25 mouse cellular contexts compared by ENCODE assay signal in the genomic region with DNA sequence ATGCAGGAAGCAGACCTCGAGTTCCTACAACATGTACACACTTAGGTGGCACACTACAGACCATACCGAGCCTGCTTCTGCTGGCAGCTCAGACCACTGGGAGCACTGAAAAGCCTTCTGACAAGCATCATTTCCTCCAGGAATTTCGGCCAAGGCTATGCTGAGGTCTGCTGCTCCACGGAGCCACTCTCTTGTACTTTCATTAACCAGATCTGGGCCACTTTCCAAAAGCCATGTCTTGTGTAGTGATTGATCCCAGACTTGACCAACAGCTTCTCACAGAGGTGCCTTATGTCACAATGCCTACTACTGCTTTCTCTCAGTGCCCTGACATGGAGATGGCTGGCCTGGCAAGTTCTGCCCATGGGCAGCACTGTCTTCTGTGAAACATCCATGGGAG.
A peak's percentile ranks its signal among the peaks of the same experiment; 100 is the strongest.
DNase-seq lines count a peak whose midpoint lies in the region; ATAC-seq and TF ChIP-seq lines count a peak whose summit lies in the region.
"Had no signal": no experiment of that assay in that cellular context is flagged by ENCODE, and none has a peak within 500 bp of the region (broad histone marks: within the 10 kb centered on the region; RNA-seq: fewer than 3 reads in every experiment).

No protein-coding gene starts in this region.

- no peak overlapping the region for H3K4me3 ChIP-seq in kidney, embryonic 14.5 days (ENCODE audit: low read length)
- H3K4me3 ChIP-seq in forebrain, embryonic 10.5 days, result no peak overlapping the region
- H3K4me3 ChIP-seq: embryonic facial prominence, embryonic 12.5 days; forebrain, embryonic 13.5 days; heart, adult 2 months; hindbrain, embryonic 15.5 days; midbrain, embryonic 15.5 days; neural tube, embryonic 12.5 days had no signal

- WGBS in kidney, embryonic 14.5 days, result 66% methylated on average over 4 of the region's 4 CpGs
- 88% methylated on average over 4 of the region's 4 CpGs for WGBS in forebrain, embryonic 10.5 days

- TF ChIP-seq CTCF in Patski (IDR thresholded peaks at IDR 0.05), result no peak

- no peaks in the 10 kb centered on the region for H3K9me3 ChIP-seq in kidney, embryonic 14.5 days (ENCODE audit: control insufficient read depth, low read length)
- no peaks in the 10 kb centered on the region for H3K9me3 ChIP-seq in forebrain, embryonic 10.5 days
- H3K9me3 ChIP-seq: embryonic facial prominence, embryonic 12.5 days; forebrain, embryonic 13.5 days; hindbrain, embryonic 15.5 days; midbrain, embryonic 15.5 days; neural tube, embryonic 12.5 days had no signal

- in situ Hi-C loops in Patski (cut with MboI; ENCODE audit: low pct_unique_long_range_greater_than_20kb), result no loop called here

- POLR2A ChIA-PET in Patski (lab: Charles Lee), result no interaction called here

- DNase-seq in kidney, adult 11 months, result peak; percentile 69
- DNase-seq in Patski (ENCODE audit: low read depth, low spot score), result no peak
- peak; percentile 61 to 78 for DNase-seq in kidney, adult 8-10 months
- DNase-seq in kidney, postnatal 14 days, result peak; percentile 58
- no peak for DNase-seq in forebrain, embryonic 10.5 days (ENCODE audit: extremely low spot score, low spot score)
- DNase-seq: adrenal gland, postnatal 10 days; B cell, adult 2 months; cerebellum, adult 9-10 months; gastrocnemius, postnatal 36 days; heart, adult 2 months; layer of hippocampus, postnatal 36 days; lung, postnatal 14 days; right cerebral cortex, postnatal 4 days; thymus, adult 18-20 months; thymus, postnatal 4 days had no signal

- no peaks in the 10 kb centered on the region for H3K36me3 ChIP-seq in kidney, embryonic 14.5 days (ENCODE audit: control insufficient read depth, insufficient read depth, low read length)
- H3K36me3 ChIP-seq in forebrain, embryonic 10.5 days (replicated peaks), result no peaks in the 10 kb centered on the region
- H3K36me3 ChIP-seq: embryonic facial prominence, embryonic 12.5 days; G1E; hindbrain, embryonic 15.5 days; midbrain, embryonic 15.5 days; neural tube, embryonic 12.5 days had no signal

- H3K4me2 ChIP-seq in kidney, embryonic 14.5 days (replicated peaks; ENCODE audit: low read depth, low read length), result no peak overlapping the region
- H3K4me2 ChIP-seq: embryonic facial prominence, embryonic 12.5 days; forebrain, embryonic 13.5 days; hindbrain, embryonic 15.5 days; midbrain, embryonic 15.5 days; neural tube, embryonic 12.5 days had no signal

- H3K27me3 ChIP-seq in kidney, embryonic 14.5 days (ENCODE audit: control insufficient read depth, insufficient read depth, low read length), result no peaks in the 10 kb centered on the region
- no peaks in the 10 kb centered on the region for H3K27me3 ChIP-seq in Patski
- no peaks in the 10 kb centered on the region for H3K27me3 ChIP-seq in forebrain, embryonic 10.5 days (ENCODE audit: poor library complexity, severe bottlenecking)
- H3K27me3 ChIP-seq: CH12.LX; embryonic facial prominence, embryonic 12.5 days; forebrain, embryonic 13.5 days; hindbrain, embryonic 15.5 days; midbrain, embryonic 15.5 days; neural tube, embryonic 12.5 days had no signal

- no peaks in the 10 kb centered on the region for H3K4me1 ChIP-seq in kidney, embryonic 14.5 days (ENCODE audit: control insufficient read depth, insufficient read depth, low read length)
- no peaks in the 10 kb centered on the region for H3K4me1 ChIP-seq in forebrain, embryonic 10.5 days
- H3K4me1 ChIP-seq: embryonic facial prominence, embryonic 12.5 days; forebrain, embryonic 13.5 days; hindbrain, embryonic 15.5 days; midbrain, embryonic 15.5 days; neural tube, embryonic 12.5 days had no signal

- H3K9ac ChIP-seq in kidney, embryonic 14.5 days (ENCODE audit: low read depth, low read length), result no peak overlapping the region
- H3K9ac ChIP-seq: embryonic facial prominence, embryonic 12.5 days; forebrain, embryonic 13.5 days; hindbrain, embryonic 15.5 days; midbrain, embryonic 15.5 days; neural tube, embryonic 12.5 days had no signal

- no peak overlapping the region for H3K27ac ChIP-seq in kidney, embryonic 14.5 days (ENCODE audit: low read depth, low read length)
- H3K27ac ChIP-seq in forebrain, embryonic 10.5 days, result no peak overlapping the region
- H3K27ac ChIP-seq: embryonic facial prominence, embryonic 12.5 days; forebrain, embryonic 13.5 days; heart, adult 2 months; hindbrain, embryonic 15.5 days; midbrain, embryonic 15.5 days; neural tube, embryonic 12.5 days had no signal

- CTCF ChIA-PET in Patski (lab: Charles Lee), result no interaction called here

- ATAC-seq in kidney, embryonic 14.5 days (ENCODE audit: low FRiP score, low TSS enrichment), result no peak
- peak; percentile 54 for ATAC-seq in Patski
- ATAC-seq in megakaryocyte progenitor cell, adult 5-6 weeks (replicated peaks; ENCODE audit: poor library complexity), result no peak
- ATAC-seq: activated CD4-positive, CD25-positive, alpha-beta regulatory T cell, adult 4 months; forebrain, embryonic 13.5 days; midbrain, embryonic 15.5 days had no signal

Comparison
In these comparisons a context has a peak if more than half of its experiments do, and no peak if none do; other contexts are left out.
1. DNase-seq: peak in kidney, adult 11 months (single experiment), kidney, adult 8-10 months (2 of 2) and kidney, postnatal 14 days (single experiment); none in Patski (single experiment) and forebrain, embryonic 10.5 days (single experiment).